ENCODE assay signal across 28 mouse cellular contexts in genomic region chr5:65101209-65101608, GRCm38 (mm10). TPM values are rescaled to one million over a fixed set of nuclear protein-coding genes. Genes with fewer than 3 reads are reported as not detected.
DNase-seq lines count a peak whose midpoint lies in the region; ATAC-seq and TF ChIP-seq lines count a peak whose summit lies in the region.
"Had no signal": no experiment of that assay in that cellular context is flagged by ENCODE, and none has a peak within 500 bp of the region (broad histone marks: within the 10 kb centered on the region; RNA-seq: fewer than 3 reads in every experiment).

No protein-coding gene starts in this region.

- no peak for TF ChIP-seq POLR2A in bone marrow, adult 2 months (IDR thresholded peaks at IDR 0.05; ENCODE audit: borderline replicate concordance, control insufficient read depth, low read depth, low read length)

- no peak overlapping the region for H3K4me3 ChIP-seq in kidney, postnatal 0 days (replicated peaks; ENCODE audit: low read depth, low read length)
- H3K4me3 ChIP-seq in bone marrow, adult 2 months (replicated peaks; ENCODE audit: control insufficient read depth, low read depth, low read length), result no peak overlapping the region
- no peak overlapping the region for H3K4me3 ChIP-seq in midbrain, embryonic 13.5 days (replicated peaks)
- H3K4me3 ChIP-seq: embryonic facial prominence, embryonic 12.5 days; embryonic facial prominence, embryonic 15.5 days; gastrocnemius, adult 2 months; heart, adult 2 months; heart, embryonic 10.5 days; heart, embryonic 13.5 days; hindbrain, embryonic 12.5 days; intestine, embryonic 15.5 days had no signal

- H3K9ac ChIP-seq in kidney, postnatal 0 days (ENCODE audit: low read depth, low read length), result no peak overlapping the region
- H3K9ac ChIP-seq in midbrain, embryonic 13.5 days (replicated peaks), result no peak overlapping the region
- H3K9ac ChIP-seq: embryonic facial prominence, embryonic 12.5 days; embryonic facial prominence, embryonic 15.5 days; forebrain, postnatal 0 days; heart, embryonic 13.5 days; hindbrain, embryonic 12.5 days; intestine, embryonic 15.5 days had no signal

- H3K27ac ChIP-seq in kidney, postnatal 0 days, result 0 out of 2 replicates have a peak overlapping the region, but pooled peaks have one; percentile 54
- peak overlapping the region; percentile 51; the same call in 1 of the 2 replicates for H3K27ac ChIP-seq in bone marrow, adult 2 months (ENCODE audit: control insufficient read depth, insufficient read depth, low read depth, low read length, poor library complexity)
- H3K27ac ChIP-seq in midbrain, embryonic 13.5 days, result no peak overlapping the region
- H3K27ac ChIP-seq: embryonic facial prominence, embryonic 12.5 days; embryonic facial prominence, embryonic 15.5 days; gastrocnemius, adult 2 months; heart, adult 2 months; heart, embryonic 13.5 days; hindbrain, embryonic 12.5 days; intestine, embryonic 15.5 days had no signal

- TF ChIP-seq CTCF in kidney, postnatal 0 days (IDR thresholded peaks at IDR 0.05; ENCODE audit: low read depth), result no peak
- no peak for TF ChIP-seq CTCF in bone marrow, adult 2 months (IDR thresholded peaks at IDR 0.05; ENCODE audit: control insufficient read depth, insufficient read depth, low read length)

- peaks cover 5% of the 10 kb centered on the region; the same call in 1 of the 2 replicates for H3K4me1 ChIP-seq in kidney, postnatal 0 days (replicated peaks; ENCODE audit: insufficient read depth, low read length)
- H3K4me1 ChIP-seq in bone marrow, adult 2 months (ENCODE audit: control insufficient read depth, insufficient read depth, low read length), result peaks cover 4% of the 10 kb centered on the region; the same call in 1 of the 2 replicates
- H3K4me1 ChIP-seq in midbrain, embryonic 13.5 days (replicated peaks), result peaks cover 12% of the 10 kb centered on the region; the same call in 1 of the 2 replicates
- H3K4me1 ChIP-seq: embryonic facial prominence, embryonic 12.5 days; intestine, embryonic 15.5 days had no signal

- no peaks in the 10 kb centered on the region for H3K27me3 ChIP-seq in kidney, postnatal 0 days (ENCODE audit: insufficient read depth, low read length)
- no peaks in the 10 kb centered on the region for H3K27me3 ChIP-seq in midbrain, embryonic 13.5 days
- H3K27me3 ChIP-seq: CH12.LX; embryonic facial prominence, embryonic 12.5 days; embryonic facial prominence, embryonic 15.5 days; heart, embryonic 13.5 days; hindbrain, embryonic 12.5 days; intestine, embryonic 15.5 days had no signal

- H3K36me3 ChIP-seq in kidney, postnatal 0 days (ENCODE audit: insufficient read depth, low read length), result no peaks in the 10 kb centered on the region
- H3K36me3 ChIP-seq in midbrain, embryonic 13.5 days, result no peaks in the 10 kb centered on the region
- H3K36me3 ChIP-seq: embryonic facial prominence, embryonic 12.5 days; embryonic facial prominence, embryonic 15.5 days; G1E; heart, embryonic 10.5 days; heart, embryonic 13.5 days; hindbrain, embryonic 12.5 days; intestine, embryonic 15.5 days had no signal

- WGBS in kidney, postnatal 0 days, result 86% methylated on average over 5 of the region's 5 CpGs
- 22% methylated on average over 5 of the region's 5 CpGs for WGBS in bone marrow, adult 2 months
- 83% methylated on average over 5 of the region's 5 CpGs for WGBS in midbrain, embryonic 13.5 days

- no peak for DNase-seq in kidney, postnatal 0 days (ENCODE audit: low spot score)
- no peak for DNase-seq in kidney, adult 8-10 months
- no peak for DNase-seq in adrenal gland, adult 8-10 months
- DNase-seq: adrenal gland, adult 2 months; adrenal gland, postnatal 25 days; B cell, adult 2 months; cerebellum, adult 18-20 months; cerebellum, adult 9-10 months; cerebellum, postnatal 14 days; forebrain, postnatal 0 days; gastrocnemius, adult 2 months; gastrocnemius, postnatal 14 days; heart, adult 2 months; heart, postnatal 14 days had no signal

- no peak for ATAC-seq in kidney, postnatal 0 days (replicated peaks; ENCODE audit: low FRiP score, low read depth)
- peak; percentile 32 for ATAC-seq in megakaryocyte progenitor cell, adult 5-6 weeks (replicated peaks; ENCODE audit: poor library complexity)
- ATAC-seq in midbrain, embryonic 13.5 days, result no peak
- ATAC-seq: forebrain, embryonic 14.5 days; forebrain, postnatal 0 days; hindbrain, embryonic 16.5 days; intestine, embryonic 15.5 days had no signal

- no peak overlapping the region for H3K4me2 ChIP-seq in kidney, postnatal 0 days (ENCODE audit: low read length)
- no peak overlapping the region for H3K4me2 ChIP-seq in midbrain, embryonic 13.5 days (replicated peaks)
- H3K4me2 ChIP-seq: embryonic facial prominence, embryonic 12.5 days; embryonic facial prominence, embryonic 15.5 days; heart, embryonic 13.5 days; hindbrain, embryonic 12.5 days; intestine, embryonic 15.5 days had no signal

- no peaks in the 10 kb centered on the region for H3K9me3 ChIP-seq in kidney, postnatal 0 days (replicated peaks; ENCODE audit: low read length)
- no peaks in the 10 kb centered on the region for H3K9me3 ChIP-seq in midbrain, embryonic 13.5 days
- H3K9me3 ChIP-seq: embryonic facial prominence, embryonic 12.5 days; embryonic facial prominence, embryonic 15.5 days; G1E; heart, embryonic 10.5 days; heart, embryonic 13.5 days; hindbrain, embryonic 12.5 days; intestine, embryonic 15.5 days had no signal

RNA-seq across cellular contexts. Expression of gene Klhl5, which starts 6.1 kb away (rescaled TPM):
- 26.5 and 27.5 TPM in 2 replicates for polyA plus RNA-seq in kidney, postnatal 0 days (2015; fragmentation: Nextera tagmentation; extraction: Ambion mirVana)
- 6.9 and 14.9 TPM in 2 replicates for polyA plus RNA-seq in bone marrow, adult 2 months (2011; ENCODE audit: insufficient read depth, insufficient read length, low replicate concordance, missing spikeins)
- 84.6 and 87.6 TPM in 2 replicates for total RNA-seq in megakaryocyte progenitor cell, adult 5-6 weeks (2015)
- 49.1 and 58.1 TPM in 2 replicates for total RNA-seq in megakaryocyte progenitor cell, adult 5-6 weeks (2017)
- polyA plus RNA-seq in midbrain, embryonic 13.5 days (2015; fragmentation: Nextera tagmentation; extraction: Ambion mirVana), result 42.3 and 46.7 TPM in 2 replicates
- 10 to 100 TPM; 46.6 to 96.0 (median 72.1) TPM for total RNA-seq in adrenal gland, adult 8-10 months (2022)

RNA-seq across cellular contexts. Expression of gene Tmem156, which starts 9.3 kb away (rescaled TPM):
- 0.18 and 0.19 TPM in 2 replicates for polyA plus RNA-seq in kidney, postnatal 0 days (2015; fragmentation: Nextera tagmentation; extraction: Ambion mirVana)
- polyA plus RNA-seq in bone marrow, adult 2 months (2011; ENCODE audit: insufficient read depth, insufficient read length, low replicate concordance, missing spikeins), result 3.3 and 8.5 TPM in 2 replicates
- total RNA-seq in megakaryocyte progenitor cell, adult 5-6 weeks (2015), result 29.2 and 30.6 TPM in 2 replicates
- total RNA-seq in megakaryocyte progenitor cell, adult 5-6 weeks (2017), result 38.0 and 41.3 TPM in 2 replicates
- polyA plus RNA-seq in midbrain, embryonic 13.5 days (2015; fragmentation: Nextera tagmentation; extraction: Ambion mirVana), result not detected in 2 replicates
- under 1 TPM; 0.42 to 0.89 (median 0.73) TPM for total RNA-seq in adrenal gland, adult 8-10 months (2022)
- total RNA-seq: gastrocnemius, adult 2 months; gastrocnemius, postnatal 14 days had no signal
- polyA plus RNA-seq: adrenal gland, adult 2 months; embryonic facial prominence, embryonic 12.5 days; forebrain, embryonic 11.5 days; G1E; heart, adult 2 months; heart, embryonic 13.5 days; hindbrain, embryonic 12.5 days; hindbrain, embryonic 16.5 days had no signal
